Mouse (Mus musculus) layer of hippocampus, adult 18-20 months (tissue): ENCODE results near the gene Trappc3l. TPM values are rescaled to one million over a fixed set of nuclear protein-coding genes. Genes with fewer than 3 reads are reported as not detected.

Experiments
- DNase-seq, 2 experiments: peaks; one replicate each; pipeline ENCODE4 v3.0.0; 2022; ENCODE audit warnings: low spot score in 2 of 2
- total RNA-seq, 2 experiments: library from RNA; stranded (reverse); gene quantifications; 2 replicates each; pipeline ENCODE4 v1.2.3; 2021

The Trappc3l gene
- total RNA-seq, 2 experiments from 2014 or later = 0.64 TPM; not detected in 1

DNA sequence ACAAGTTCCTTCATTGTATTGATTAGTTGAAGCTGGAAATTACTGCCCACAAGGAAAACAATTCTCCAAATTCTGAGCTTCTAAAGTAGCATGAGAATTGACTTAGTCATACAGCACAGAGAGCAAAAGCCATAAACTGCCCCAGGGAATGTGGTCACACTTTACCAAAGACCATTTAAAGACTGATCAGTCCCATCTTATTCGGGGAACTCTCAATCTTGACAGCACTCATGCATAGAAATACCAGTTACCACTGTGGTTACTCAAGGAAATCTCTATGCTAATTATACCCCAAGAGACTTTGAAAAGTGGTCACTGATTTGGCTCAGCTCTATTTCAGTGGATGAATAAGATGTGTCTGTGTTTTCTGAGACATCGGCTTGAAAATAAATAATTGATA is 57.8 kb downstream of the Trappc3l start:
- no peak for DNase-seq

DNA sequence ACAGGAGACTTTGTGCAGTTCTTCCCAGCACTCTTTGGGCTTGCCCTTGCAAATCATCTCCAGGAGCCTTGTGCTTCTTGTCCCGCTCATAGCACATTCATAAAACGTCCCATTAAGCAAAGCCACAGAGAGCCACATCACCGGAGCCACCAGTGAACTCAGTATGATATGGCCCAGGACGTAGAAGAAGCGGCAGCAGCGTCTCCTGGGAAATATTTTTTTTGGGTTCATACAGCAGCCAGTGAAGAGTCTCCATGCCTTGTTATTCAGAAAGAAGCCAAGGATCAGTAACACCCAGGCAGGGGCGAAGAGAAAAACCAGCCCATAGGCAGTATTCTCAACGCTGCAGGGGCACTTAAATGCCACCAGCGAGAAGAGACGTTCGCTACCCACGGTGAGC is 58.6 kb downstream of the Trappc3l start:
- no peak for DNase-seq

DNA sequence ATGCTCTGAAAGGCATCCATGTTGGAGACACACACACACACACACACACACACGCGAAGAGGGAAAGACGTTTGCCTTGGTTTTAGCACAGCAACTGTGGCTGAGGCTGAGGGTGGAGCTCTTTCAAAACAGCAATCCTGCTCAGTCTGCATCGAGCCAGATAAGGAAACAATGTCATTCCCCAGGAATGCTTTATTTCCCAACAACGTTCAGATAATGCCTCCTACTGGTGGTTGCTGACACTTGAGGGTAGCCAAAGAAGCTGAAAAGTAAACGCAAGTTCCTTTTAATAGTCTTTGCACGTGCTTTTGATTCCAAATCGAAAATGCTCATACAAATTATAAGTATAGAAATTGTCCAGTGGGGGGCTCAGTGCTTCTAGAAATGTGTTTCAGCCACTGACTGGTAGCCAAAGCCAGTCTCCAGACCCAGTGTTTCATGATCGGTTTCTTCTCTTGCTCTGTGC is 59.1 kb downstream of the Trappc3l start, which contains the start of gene Calhm5:
Gene Calhm5, minus strand, starts transcription at position 102 of the 466 bp plus-strand sequence.
- peak; percentile 35 to 68 for DNase-seq

DNA sequence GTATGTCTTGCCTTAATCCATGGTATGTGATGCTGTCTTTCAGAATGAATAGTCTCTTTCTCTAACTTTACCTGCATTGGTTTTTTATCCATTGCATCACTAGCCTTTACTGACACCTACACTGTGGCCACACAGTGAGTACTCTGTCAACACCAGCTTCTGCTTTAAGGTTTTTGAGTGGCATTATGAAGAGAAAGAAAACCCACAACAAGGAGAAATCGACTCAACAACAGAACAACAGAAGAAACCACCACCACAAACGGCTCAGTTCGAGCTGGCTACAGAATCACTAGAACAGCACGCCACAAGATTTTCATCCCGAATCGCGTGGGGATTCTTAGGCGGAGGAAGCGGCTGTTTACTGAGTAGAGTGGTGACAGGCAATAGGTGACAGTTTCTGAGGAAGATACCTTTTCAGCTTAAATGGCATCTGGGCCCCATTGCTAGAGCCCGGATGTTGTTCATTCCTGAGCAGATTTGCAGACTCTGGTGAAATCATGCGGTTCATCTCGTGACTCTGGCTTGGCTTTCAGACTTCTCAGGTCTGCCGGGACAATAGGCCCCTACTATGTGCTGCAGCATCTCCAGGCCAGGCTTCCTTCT is 73.6 kb downstream of the Trappc3l start:
- DNase-seq = no peak

DNA sequence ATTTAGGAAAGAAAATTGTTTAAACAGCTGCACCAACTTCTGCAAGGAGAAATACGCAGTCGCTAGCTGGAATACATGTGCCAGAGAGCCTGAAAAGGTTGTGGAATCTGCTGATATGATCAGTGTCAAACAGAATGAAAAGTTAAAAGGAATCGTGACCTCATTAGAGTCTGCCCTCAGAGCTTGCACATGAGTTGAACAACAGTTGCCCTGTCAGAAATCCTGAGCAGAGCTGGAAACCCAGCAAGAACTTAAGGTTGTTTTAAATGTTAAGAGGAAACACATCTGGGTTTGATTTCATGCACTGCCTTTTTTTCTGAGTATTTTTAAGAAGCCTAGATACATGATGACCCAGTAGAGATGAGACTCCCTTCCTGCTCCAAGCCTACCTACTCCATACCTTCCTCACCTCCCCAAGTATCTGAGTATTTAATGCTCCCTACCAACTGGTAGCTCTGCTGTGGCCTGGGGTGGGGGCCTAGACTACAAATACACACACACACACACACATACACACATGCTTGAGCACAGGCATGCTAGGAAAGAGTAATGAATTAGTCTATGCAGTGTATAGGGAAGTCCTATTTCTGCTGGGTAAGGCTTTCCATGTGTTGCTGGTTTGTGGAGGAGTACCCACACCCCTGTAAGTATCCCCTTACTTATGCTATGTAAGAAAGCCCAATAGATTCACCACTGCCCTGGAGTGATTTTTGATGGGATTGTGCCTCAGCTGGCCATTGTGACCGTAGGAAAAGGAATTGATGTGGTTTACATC is 74.8 kb downstream of the Trappc3l start:
- DNase-seq = no peak

DNA sequence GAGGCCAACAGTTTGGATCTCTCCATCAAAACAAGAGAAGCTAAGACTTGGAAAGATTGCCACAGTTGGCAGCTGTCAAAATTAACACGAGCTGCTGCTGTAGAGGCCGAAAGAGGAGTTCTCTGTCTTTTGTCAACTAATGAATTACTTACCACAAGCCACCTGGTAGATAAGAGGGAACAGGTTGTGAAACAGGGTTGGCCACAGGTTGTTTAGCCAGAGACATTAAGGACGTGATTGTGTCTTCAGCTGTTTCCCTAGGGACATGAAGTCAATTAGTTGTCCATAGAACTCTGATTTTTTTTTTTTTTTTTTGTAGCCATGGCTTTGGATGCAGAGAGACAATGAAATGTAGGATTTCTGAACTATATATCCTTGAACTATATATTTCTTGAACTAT is 79.7 kb downstream of the Trappc3l start:
- DNase-seq = no peak

DNA sequence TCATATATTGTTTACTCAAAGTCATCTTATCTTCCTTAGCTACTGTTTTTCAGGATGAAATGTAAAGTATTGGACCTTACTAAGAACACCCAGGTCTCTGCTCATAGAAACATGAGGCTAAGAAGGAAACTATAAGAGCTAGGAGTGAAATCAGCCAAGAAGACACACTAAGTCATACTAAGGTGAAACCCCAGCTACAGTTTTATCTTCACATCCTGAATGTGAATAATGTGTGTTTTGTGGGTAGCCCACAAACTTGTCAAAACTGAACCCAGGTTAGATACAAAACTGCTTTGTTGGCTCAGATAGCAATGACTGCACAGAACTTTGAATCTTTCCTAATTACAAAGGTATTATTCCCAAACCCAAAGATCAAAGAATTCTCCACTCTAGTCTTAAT is 80.4 kb downstream of the Trappc3l start:
- no peak for DNase-seq

DNA sequence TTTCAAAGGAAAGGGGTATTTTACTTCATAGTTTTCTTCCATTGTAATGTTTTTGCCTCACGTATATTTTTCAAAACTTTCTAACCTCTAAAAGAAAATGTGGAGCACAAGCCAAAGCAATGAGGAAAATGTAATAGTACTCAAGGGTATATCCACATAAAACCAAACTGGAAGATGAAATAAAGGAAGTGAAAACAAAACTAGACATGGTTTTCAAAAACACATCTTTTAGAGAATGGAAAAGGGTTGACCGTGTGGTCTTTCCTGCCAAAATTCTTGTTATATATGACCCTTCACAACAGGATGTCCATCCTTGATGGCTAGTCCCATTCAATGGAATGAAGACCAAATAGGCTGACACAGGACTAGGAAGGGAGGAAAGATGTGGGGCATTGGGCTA is 81.0 kb downstream of the Trappc3l start:
- DNase-seq = no peak

DNA sequence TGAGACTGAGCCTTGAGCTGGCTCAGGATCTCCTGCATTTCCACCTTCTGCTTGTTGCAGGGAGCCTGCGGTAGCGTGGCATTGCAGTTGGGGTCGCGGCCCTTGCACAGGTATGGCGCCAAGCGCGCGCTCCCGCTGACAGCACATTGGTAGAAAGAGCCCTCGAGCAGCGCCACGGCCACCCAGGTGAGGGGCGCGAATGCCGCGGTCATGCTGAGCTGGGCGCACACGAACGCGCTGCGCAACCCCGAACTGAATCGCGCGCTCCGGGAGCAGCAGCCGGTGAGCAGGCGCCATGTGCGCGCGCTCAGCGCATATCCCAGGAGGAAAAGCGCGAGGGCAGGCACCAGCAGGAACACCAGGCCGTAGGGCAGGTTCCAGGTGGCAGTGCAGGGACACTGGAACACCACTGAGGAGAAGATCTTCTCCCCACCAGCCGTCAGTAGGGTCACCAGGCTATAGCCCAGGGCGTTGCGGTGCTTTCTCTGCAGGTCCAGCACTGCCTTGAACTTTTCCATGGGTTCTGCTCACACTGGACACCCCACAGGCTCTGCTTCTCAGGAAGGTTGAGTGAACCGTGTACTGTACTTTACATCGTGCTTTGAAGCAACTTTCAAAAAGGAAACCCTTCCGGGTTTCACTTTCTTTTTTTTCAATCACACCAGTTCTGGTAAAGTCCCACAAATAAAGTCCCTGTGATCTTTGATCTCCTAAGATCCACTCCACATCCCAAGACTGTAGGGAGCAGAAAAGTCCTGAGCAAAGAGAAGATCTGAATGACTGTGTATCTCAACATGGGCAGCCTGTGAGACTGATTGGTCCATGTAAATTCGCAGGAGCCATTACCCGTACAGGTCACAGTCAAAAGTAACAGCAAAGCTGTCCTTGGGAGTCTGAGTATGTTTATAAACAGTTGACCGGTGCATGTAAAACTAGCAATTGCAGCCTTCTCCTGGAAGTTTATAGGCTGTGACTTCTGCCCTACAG is 90.3 kb downstream of the Trappc3l start, which contains the start of gene Calhm6:
Gene Calhm6, minus strand, starts transcription at position 593 of the 987 bp plus-strand sequence.
- peak; percentile 30 to 48 for DNase-seq

DNA sequence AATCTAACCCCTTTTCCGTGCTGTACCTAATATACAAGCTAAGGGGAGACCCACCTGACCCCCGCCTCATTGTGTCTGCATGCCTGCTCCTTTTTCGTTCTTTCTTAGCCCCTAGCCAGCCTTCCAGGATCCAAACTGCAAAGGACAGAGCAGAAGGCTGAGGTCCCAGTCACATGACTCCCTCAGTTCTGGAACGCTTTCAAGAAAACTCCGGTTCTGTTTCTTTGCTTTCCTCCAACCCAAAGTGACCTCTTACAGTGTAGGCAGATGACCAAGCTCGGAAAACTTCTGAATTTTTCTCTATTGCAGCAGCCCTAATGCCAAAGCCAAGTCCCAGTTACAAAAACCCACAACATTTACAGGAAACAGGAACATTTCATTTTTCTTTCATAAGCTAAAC is 91.0 kb downstream of the Trappc3l start:
- no peak for DNase-seq

DNA sequence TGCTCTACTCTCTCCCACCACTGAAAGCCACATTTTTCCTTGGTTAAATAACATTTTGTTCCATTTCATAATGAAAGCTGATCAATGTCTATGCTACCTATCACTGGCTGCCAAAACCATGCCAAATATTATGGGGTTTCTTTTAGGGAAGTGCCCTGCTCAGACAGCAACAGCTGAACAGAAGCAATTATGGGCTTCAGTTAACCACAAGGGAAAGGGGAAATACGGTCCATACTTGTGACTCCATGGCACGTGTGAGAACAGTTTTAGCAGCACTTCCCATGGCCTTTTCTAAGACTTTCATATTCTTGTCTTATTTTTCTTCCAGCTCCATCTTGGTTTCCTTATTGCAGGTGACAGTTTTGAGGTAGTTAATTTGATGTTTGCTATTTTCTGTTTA is 94.0 kb downstream of the Trappc3l start:
- DNase-seq = no peak

DNA sequence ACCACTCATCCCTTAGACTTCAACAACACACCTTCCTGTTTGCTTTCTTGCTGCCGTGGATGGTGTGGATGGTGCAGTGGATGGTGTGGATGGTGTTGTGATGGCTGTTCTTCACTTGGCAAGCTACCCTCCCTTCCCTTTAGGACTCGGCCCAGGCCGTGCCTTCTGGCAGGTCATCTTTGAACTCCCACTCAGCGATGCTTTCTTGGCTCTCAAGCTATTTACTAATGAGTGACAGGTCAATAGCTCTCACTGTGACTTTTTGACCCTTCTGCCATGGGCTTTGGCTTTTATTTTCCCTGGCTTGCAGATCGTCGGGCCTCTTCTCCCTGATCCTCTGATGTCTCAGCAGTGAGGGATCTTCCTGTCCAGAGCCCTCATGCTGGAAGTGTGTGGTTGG is 99.0 kb downstream of the Trappc3l start:
- DNase-seq = no peak

DNA sequence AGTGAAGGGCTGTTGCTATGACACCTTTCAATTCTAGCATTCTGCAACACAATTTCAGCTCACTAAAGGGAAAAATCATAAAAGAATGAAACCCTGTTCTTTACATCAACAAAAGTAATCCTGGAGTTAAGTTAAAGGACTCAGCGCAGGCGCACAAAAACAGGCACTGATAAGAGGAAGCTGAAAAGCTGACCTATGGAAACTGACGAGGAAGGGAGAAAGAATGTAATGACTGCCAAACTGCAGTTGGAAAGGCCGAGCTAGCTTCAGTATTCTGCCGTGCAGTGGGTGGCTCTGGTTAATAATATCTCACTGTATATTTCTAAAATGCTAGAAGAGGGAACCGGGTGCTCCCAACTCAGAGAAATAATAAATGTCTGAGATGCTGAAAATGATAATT is 100.6 kb downstream of the Trappc3l start:
- peak in 1 of 2 experiments; percentile 15 for DNase-seq

DNA sequence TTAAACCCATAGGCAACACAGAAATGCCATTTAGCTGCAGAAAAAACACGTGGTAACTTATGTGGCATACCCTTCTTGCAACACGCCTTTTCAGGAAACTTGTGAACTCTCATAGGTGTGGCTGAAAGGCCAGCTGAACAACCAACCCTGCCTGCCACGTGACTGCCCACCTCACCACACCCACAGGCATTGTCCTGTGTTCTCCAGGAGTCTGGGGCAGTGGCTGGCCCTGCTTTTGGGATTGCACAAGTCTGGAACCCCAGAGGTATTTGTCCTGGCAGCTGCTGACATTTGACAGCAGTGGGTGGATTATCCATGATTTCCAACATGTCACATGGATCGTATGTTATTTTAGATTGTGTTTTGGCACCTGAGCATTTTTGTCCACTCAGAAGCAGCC is 102.4 kb downstream of the Trappc3l start:
- no peak for DNase-seq

DNA sequence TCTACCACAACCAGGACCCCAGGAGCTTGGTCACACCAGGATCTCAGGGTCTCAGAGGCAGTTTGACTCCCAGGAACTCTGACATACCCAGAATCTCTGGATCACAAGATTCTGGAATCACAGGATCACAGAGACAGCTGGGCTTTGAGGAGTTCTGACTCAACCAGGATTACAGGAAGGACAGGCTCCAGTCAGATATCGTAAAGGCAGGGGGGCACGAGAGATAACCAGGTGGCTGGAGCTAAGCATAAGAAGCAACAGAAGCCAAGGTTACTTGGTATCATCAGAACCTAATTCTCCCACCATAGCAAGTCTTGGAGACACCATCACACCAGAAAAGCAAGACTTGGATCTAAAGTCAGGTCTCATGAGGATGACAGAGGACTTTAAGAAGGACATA is 104.3 kb downstream of the Trappc3l start:
- no peak for DNase-seq

DNA sequence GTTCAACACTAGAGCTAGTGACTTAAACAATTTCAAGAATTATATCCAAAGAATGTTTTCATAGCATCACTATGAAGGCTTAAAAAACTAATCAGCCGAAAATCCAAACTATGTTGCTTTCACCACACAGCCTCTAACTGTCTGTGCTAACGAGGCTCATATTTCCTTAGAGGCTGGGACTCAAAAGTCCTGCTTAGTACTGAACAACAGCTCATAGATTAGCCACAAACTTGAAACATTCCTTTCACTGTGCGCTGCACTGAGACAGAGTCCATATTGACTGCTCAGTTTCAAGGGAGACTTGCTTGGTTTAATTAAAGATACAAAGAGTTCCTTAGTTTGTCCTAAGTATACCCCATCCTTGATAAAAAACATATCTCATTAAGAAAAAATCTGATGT is 112.4 kb downstream of the Trappc3l start:
- DNase-seq = no peak

DNA sequence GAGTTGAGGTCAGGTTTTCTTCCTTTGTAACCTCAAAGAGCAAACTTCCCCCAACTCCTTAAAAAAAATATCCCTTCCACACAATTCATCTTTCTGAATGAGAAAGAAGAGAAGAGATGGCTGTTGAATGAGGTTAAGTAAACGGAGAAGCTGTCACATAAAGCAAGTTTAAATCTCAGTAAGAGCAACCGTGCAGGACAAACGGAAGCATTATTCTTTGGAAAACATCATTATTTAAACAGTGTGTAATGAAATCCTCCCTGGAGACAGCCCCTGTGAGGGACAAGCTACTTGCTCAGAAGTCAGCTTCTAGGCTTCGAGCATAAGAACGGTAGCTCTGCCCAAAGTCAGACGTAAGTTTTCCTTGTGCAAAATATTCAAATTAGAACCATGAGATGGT is 113.1 kb downstream of the Trappc3l start:
- DNase-seq = no peak

DNA sequence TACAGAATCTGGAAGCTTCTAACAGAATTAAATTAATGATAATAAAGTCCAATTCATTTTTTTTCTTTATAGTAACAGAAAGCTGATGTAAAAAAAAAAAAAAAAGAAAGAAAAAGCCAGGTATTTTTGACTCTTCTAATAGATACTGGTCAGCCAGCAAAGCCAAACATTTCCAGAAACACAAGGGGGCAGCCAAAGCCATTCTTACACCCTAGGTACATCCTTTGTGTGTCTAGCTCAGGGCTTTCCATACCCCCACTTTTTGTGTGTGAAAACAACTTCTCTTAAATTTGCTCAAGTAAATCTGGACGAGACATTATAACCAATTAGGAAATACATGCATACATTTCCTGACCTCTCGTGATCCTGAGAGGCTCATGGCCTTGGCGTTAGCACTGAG is 114.4 kb downstream of the Trappc3l start:
- DNase-seq = peak in 1 of 2 experiments; percentile 19

DNA sequence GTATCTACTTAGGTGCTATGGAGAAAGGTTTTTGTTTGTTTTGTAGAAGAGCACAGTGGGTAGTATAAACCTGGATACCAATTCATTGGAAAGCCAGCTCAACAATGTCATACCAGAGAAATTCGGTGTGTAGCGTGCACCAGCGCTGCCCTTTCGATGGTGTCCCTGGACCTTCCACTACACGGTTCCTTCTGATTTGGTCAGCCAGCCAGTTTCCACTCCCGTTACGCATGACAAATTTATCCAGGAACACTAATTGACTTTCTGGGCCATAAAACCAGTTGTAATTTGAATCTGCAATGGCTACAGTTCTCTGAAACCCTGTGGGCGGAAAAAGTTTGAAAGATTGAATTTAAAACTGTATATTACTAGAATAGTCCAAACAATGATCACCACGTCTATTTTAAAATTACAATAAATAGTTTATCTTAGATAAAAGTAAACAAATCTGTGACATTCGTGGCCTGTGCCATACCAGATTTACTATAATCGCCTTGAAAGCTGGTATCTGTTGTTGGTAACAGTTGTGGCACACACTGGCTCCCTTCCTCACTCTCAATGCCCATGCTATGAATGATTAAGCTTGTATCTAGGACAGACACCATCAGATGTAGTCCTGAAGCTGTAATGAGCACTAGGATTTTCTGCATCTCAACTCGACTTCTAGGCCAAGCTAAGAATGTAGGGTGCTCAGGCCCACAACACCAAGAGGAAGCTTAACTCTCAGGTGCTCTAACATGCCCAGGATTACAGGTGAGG is 118.6 kb downstream of the Trappc3l start:
- DNase-seq = no peak
